Mouse (Mus musculus) thymus, postnatal 10 days (tissue): ENCODE measurements around the gene Hs1bp3.
A peak's percentile ranks its signal among the peaks of the same experiment; 100 is the strongest.

Experiments
- DNase-seq, 2 experiments: peaks; one replicate each; pipeline ENCODE4 v3.0.0; 2021; ENCODE audit warnings: low spot score in 2 of 2

Gene Hs1bp3

DNA sequence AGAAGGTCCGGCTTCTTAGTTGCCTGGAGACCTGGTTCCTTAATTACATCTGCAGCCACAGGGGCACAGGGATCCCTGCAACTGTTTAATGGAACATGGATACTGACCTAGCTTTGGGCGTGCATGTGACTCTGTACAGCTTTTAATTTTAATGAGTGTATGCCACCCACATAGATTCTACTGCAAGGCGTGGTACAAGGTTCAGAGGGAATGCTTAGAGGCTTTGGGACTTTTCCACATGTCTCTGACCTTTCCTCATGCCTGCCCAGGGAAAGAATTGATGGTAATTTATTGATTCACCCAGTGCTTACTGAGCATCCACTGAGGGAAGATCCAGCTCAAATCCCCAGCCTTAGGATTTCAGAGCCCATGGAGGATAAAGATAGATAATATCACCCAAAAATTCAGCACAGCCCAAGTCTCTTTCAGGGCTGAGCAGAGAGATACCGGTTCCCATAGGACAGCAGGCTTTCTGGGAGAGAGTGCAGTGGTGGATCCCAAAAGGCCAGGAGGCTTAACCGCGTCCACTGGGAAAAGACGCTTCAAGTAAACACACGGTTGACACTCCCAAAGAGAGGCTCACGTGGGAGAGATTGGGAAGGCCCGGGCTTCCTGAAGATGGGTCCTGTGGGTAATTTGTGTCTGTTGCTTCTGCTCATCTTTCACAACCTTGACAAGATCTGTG lies 23.5 kb downstream of the Hs1bp3 start:
- no peak for DNase-seq

DNA sequence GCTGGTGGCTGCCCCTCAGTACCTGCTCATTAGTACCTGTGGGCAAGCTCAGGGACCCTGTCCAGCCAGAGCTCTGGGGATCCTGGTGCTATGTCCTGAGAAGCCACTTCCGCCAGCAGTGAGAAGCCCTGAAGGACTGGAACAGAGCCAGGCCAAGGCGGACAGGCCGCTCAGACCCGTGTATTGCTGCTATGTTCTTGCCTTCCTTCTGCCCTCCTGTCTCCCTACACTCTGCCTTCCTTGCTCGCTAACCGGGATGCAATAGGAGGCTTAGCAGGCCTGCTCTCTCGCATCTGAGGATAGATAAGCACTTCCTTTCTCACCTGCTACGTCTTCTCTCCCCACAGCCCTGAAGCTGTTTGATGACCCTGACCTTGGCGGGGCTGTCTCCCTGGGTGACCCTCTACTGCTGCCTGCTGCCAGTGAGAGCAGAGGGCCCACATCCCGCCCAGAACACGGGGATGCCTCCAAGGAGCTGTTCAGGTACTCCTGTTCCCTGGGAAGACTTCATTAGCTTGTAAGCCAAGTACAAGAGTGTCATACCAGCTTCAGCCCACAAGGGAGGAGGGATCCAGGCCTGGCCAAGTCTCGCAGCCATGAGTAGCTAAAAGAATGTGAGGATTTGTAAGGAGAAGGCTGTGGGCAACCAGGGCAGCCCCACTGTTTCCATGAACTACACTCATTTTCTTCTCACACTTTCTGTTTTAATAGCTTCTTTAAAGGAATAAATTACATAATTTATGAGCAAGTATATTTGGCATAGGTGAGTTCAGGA lies 24.2 kb downstream of the Hs1bp3 start:
- DNase-seq: no peak

DNA sequence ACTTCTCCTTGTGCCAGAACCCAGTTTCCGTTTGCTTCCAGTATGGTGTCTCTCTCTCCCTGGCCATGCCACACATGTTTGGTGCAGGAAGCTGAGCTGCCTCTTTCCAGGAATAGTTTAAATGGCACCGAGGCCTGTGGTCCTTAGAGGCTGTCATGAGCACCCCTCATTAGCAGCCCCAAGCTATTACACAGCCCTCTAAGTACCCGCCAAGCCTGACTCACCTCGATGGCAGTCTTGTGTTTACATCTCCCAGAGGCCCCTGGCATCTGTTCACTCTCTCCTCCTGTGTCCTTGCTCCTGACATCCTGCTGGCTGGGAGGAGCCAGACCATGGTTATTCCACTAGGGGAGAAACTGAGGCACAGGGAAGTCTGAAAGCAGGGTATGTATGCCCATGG lies 25.3 kb downstream of the Hs1bp3 start:
- DNase-seq: no peak

DNA sequence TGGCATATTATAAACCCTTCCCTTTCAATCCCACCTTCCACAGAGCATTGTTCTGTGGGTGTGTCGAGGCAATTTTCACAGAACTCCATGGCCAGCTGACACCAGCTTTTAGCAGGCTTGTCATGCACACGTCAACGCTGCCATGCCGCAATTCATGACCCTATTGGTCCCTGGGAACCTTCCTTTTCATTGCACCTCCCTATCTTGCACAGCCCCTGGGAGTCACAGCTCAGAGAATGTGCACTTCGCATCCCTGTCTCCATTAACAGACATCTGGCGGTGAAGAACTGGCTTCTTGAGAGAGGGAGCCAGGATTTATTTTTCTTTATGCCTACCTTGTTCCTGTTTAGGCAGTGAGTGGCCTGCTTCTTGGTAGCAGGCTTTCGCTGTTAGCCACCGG lies 25.7 kb downstream of the Hs1bp3 start:
- DNase-seq: no peak

DNA sequence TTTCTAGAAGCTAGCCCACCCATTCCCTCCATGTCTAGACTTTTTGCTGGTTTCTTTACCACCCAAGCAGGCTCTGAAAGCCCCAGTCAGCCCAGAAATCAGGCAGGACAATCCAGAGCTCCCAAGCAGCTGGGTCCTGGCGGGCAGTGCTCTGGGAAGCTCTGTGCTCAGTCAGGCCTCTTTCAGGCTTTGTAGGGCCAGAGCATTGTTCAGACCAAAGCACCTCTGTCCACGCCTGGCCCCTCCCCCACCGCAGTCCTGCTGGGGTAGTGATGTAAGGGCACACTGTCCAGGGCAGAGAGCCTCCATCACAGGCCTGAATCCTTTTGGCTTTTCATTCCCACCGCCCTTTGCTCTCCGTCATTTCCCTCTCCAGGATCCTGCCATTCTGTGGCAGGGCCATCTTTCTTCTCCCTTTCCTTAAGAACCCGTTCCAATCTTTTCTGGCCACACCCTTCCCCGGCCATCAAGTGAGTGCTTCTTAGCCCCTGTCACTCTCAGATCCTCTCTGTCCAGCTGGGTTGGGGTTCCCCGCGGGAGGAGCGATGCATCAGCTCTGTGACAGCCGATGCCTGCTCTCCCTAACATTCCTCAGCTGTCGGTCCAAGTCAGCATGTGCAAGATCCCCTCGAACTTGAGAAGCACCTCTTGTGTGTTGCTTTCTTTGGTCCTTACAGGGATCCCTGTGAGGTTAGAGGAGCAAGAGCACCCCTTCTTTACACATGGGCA lies 26.5 kb downstream of the Hs1bp3 start:
- DNase-seq: no peak

DNA sequence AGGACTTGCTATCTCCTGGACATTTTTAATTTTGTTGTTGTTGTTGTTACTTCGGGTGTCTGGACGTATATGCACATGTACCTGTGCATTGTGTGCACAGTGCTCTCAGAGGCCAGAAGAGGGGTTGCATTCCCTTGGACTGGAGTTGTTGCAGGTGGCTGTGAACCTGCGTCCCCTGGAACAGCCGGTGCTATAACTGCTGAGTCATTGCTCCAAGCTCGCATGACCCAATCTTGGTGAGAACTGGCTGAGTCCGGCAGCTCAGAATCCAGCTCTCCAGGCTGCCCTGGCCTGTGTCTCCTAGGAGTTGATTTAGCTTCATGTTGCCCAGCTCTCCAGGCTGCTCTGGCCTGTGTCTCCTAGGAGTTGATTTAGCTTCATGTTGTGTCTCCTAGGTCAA lies 27.8 kb downstream of the Hs1bp3 start:
- no peak for DNase-seq

DNA sequence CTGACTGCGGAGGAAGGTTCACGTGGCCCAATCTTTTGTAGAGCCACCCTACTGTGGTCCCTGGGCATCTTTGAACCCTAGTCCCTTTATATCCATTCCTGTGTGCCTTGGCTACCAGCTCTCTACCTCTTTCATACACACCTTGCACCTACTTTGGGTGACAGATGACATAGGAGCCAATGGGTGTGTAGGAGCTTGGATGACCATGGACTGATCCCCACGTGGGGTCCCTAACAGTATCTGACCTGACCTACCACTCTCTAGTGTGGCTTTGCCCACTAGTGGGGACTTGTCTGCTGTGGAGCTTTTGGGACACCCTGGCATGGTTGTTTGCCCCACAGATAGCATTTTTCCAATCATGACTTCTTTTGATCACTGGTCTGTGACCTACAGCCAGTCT lies 30.1 kb downstream of the Hs1bp3 start:
- DNase-seq: no peak

DNA sequence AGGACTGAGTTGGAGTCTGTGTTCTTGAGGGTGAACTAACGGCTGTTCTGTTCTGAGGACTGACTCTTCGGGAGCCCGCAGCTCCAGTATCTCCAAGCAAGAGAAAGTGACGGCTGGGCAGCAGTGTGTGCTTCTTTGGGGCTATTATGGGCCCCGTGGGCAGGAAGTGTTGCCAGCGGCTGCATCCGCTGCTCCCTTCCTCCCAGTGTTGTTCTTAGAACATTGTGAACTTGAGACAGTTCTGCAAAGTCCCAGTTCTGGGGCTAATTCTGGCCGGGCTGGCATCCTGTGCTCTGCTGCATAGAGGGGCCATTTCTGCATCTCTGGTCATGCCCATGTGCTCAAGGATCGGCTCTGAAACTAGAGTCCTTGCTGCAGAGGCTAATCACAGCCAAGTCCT lies 31.7 kb downstream of the Hs1bp3 start:
- no peak for DNase-seq

DNA sequence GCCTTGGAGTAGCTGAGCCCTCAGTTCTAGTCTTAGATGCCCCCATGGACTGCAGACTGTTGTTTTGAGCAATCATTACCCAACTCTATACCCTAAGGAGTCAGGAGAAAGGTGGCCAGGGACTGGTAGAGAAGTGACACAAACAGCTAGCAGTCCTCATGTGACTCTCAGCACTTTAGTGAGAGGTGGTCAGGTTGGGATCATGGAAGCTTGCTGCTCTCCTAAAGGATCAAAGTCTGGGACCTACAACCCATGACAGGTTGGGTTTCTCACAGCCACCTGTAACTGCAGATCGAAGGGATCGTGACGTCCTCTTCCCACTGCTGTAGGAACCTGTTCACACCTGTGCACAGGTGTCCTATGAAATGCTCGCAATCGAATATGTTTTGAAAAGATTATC lies 32.3 kb downstream of the Hs1bp3 start:
- DNase-seq: no peak

DNA sequence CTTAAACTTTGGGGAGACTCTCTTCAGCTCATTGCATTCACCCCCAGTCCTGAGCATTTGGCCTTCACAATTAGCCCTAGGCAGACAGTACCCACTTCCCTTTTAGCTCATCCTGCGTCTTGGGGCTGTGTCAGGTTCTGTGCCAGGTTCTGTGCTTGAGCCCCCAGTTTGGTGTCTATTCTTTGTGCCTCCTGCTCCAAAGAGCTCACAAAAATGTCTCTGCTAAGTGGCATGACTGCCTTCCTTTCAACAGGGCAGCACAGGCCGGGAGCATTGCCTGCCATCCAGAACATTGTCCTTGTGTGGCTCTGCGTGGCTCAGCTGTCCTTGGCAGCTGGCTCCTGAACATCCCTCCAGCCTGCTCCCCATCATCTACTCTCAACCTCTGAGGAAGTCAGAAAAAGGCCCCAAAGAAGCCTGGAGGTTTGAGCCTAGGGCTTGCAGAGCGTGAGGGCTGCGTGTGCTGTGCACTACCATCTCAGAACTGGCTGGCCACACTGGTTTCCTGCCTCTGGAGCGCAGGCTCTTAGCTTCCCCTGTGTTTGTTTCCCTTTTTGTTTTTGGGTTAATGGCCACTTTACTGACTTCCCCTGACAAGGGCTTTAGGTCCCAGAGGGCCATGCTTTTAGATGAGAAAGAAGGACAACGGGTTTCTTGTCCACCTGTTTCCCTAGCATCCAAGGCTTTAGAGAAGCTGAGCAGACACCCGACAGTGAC lies 34.7 kb downstream of the Hs1bp3 start:
- no peak for DNase-seq

DNA sequence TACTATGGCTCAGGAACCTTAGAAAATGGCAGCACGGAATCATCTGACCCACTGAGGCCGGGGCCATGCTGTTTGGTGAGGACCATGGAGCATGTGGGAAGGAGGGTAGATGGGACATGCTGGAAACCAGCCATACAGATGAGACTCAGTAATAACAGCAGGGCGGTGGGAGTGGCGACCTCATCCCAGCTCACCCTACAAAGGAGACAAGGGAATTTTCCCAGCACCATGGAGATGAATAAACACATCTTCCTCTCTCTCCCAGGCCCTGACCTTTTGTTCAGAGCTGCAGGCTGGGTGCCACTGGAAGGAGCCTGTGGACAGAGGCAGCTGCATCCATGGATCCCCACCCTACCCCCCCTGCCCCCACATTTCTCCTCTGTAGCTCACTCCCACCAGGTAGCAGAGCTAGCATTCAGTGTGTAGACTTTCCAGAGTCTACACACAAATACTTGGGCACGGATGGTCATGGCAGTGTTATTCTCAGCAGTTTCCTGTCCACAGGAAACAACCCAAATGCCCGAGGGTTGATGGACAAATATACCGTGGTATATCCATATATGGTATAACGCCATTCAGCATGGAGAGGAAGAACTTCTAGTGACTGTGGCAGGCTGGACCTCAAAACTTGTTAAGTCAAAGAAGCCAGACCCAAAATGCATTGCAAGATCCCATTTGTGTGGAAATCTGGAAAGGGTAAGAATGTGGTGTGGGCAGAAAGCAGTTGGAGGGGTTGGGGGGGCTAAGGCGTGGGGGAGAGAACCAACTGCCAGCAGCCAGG lies 35.7 kb downstream of the Hs1bp3 start:
- DNase-seq: no peak

DNA sequence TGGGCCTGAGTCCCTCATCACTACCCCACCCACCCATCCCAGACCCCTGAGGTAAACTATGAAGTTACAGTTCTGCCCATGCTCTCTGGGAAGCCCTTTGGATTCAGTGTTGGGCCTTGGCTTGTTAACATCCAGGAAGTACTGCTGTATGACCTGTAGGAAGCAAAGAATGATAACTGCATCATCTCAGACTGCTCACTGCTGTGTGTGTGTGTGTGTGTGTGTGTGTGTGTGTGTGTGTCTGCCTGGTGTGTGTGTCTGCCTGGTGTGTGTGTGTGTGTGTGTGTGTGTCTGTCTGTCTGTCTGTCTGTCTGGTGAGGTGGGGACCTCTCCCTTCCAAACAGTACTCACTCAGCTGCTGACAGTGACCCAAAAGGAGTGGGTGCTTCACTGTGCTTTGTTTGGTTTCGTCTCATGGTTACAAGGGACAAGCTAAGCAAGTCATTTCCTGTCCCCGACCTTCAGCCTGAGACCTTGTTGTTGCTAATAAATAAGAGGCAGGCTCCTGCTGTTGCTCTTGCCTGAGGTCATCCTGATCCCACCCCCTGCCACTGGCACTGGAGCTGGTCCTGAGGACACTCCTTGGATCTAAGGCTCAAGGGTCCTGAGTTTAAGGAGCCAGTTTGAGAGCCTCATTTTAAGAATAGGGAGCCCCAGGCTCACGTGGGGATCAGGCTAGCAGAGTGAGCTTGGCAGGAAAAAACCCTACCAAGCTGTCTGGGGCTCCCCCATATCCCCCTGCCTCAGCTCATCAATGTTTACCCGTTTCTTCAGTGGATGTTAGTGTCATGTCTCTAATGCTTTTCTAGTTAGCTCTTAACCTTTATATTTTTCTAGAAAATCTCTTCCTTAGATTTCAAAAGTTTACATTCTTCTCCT lies 38.0 kb downstream of the Hs1bp3 start:
- no peak for DNase-seq

DNA sequence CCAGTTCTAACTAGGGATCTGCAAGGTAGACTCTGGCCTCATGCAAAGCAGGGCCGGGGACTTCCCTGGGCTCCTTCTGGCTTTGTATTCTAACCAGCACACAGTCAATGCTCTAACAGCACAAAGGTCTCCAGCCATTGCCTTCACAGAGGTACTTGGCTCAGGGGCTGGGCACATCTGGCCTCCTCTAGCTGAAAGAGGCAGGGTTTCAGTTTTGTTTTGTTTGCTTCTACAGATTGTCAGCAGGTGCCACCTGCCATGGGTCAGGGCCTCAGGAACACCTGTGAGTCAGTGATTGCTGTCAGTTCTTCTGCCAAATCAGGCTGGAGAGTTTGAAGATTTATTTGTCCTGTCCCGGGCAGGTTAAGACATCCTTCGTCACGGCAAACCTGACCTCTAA lies 39.8 kb downstream of the Hs1bp3 start:
- DNase-seq: no peak

DNA sequence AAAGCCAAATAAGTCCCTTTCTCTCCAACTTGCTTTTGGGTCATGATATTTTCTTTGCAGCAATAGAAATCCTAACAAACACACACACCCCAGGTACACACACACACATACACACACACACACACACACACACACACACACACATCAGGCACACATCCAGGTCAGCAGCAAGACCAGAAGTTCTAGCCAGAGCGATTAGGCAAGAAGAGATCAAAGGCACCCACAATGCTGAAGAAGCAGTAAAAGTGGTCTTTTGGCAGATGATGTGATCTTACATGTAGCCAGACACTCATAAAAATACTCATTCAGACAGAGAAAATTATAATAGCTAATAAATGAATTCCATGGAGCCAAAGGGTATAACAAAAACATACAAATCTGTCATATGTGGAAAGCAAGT lies 41.0 kb downstream of the Hs1bp3 start:
- no peak for DNase-seq

DNA sequence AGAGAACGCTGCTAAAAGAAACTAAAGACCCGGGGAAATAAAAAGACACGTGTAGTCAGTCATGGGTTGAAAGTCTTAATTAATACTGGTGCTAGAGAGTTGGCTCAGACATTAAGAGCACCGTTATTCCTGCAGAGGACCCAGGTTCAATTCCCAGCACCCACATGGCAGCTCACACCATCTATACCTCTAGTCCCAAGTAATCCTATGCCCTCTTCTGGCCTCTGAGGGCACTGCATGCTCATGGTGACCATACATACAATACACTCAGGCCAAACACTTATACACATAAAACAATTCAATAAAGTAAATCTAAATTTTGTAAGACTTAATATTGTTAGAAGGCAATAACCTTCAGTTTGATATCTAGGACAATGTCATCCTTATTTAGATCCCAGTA lies 41.8 kb downstream of the Hs1bp3 start:
- no peak for DNase-seq

DNA sequence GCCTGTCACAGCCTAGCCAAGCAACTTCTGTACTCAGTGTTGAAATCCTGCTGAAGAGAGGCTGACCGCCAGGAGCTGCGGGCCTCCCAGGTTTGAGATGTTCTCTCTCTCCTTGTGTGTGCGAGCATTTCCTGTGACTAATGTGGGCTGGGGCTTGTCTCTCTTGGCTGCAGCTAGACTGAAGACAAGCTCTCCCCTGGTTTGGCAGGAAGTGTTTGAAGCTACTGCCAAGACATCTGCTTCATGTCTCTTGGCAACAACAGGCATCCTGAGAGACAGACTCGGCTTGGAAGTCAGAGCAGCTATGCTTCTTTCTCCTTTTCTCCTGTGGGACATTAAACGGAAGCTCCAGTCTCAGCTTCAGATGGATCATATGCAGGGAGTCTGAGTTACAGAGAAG lies 44.2 kb downstream of the Hs1bp3 start:
- DNase-seq: peak; percentile 10 to 11

DNA sequence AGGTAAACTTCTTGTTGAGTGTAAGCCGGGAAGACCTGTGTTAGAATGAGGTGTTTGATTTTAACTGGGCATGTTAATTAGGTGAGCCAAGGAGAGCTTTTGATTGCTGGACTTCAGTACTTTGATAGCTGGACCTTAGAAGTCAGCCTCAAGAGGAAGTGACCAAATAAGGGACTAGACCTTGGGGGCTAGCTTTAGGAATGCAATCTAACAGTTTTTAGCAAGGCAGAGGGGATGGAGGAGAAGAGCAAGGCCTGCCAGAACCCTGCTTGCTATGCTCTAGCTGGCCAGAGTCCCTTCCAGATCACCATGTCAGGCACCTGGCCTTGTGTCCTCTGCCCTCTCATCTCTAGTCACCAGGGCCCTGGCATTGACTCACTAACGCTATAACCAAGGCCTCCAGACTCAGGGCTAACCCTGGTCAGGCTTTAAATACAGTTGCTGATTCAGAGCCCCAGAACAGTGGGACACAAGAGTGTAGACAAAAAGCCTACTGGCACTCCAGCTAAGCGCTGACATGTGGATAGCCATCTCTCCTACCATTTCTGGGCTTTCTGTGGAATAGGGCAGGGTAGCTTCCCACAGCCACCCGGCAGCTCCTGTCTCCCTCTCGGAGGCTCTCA lies 45.2 kb downstream of the Hs1bp3 start:
- DNase-seq: no peak

DNA sequence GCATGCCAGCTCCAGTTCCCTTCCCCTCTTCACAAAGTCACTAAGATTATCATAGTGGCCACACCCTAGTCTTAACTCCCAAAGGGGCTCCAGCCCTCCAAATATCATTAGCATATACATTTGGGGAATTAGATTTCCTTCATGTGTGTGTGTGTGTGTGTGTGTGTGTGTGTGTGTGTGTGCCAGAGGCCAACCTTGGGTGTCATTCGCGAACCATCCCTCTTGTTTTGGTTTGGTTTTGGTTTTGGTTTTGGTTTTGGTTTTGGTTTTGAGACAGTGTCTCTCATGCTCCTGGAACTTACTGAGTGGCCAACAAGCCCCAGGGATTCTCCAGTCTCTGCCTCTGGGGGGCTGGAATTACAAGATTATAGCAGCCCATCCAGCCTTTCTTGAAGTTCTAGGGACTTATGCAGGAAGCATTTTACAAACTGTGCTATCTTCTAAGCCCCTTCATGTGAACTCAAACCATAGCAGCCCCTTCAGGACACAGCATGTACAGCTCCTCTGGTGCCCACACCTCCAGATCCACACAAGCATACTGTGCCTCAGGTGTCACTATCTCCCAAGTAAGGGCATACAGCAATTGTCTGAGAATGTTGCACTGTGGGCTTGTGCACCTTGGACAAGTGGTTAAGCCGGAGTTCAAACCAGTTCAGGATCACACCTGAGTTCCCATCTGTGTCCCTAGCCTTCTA lies 46.3 kb downstream of the Hs1bp3 start:
- DNase-seq: no peak

DNA sequence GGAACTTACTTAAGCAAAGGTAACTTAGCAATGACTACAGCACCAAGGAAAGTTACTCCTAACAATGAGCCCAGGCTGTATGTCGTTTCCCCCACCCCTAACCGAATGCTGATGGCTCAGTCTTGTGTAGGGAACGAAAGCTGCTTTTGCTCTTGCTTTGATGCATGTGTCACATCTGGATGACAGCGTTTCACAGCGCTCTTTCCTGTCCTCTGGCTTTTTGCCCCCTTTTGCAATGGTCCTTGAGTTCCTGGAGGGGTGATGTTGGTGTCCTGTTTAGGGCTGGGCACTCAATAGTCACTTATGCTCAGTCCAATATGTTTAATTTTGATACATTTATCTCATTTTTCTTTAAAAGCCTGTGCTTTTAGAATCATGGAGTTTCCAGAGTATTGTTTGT lies 48.6 kb downstream of the Hs1bp3 start:
- DNase-seq: no peak
